Mouse (Mus musculus): ENCODE results near the gene Rsf1. TPM values are rescaled to one million over a fixed set of nuclear protein-coding genes. Genes with fewer than 3 reads are reported as not detected.

Gene Rsf1
- polyA plus RNA-seq, 1 experiment from 2014 or later, result 29.2 TPM

DNA sequence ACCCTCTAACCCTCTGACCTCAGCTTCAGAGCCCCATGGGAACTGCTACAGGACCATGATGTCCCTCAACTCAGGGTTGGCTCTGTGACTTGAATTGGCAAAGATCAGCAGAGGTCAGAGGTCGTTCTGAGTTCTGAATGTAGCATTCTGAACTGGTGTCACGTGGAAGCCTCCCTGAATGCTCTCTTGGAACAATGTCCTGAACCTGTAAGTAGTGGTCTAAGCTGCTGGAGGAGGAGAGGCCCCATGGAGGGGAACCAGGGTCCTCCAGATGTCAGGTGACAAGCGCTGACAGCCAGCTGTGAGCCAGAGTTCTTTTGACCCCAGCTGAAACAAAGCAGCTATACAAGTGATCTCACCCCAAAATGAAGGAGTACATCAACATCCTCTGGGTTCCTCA lies 150.7 kb downstream of the Rsf1 start:
- Histone ChIP-seq H3K4me1 (peaks cover 10% of the 10 kb centered on the region), H3K27me3 (replicated peaks) (no peaks in the 10 kb centered on the region), H3K4me3 (no peak overlapping the region), H3K4me2 (replicated peaks) (no peak overlapping the region), H3K9ac (no peak overlapping the region), H3K27ac (no peak overlapping the region), H3K9me3 (no peaks in the 10 kb centered on the region), H3K36me3 (peaks cover 6% of the 10 kb centered on the region; the same call in 1 of the 2 replicates)
- ATAC-seq (ENCODE audit: low FRiP score, low read depth), result no peak
- 60% methylated on average over 3 of the region's 3 CpGs for WGBS

DNA sequence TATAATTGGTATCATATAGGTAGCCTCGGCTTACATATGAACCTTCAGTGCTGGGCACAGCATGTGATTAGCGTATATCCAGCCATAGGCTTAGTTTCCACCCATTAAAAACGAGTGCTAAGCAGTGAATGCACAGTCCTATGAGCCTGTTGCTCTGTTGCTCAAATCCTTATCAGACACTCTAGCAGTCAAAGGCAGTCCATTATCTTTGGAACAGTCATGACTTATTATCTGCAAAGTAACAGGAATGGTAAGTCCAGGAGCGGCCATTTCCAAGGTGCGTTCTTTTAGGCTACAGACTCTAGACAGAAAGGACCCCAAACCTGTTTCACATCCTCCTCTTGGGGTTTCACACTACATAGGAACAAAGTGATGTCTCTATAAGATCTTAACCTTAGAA lies 153.9 kb downstream of the Rsf1 start:
- Histone ChIP-seq H3K4me1 (peaks cover 23% of the 10 kb centered on the region), H3K9ac (no peak overlapping the region), H3K36me3 (no peaks in the 10 kb centered on the region), H3K27ac (no peak overlapping the region), H3K9me3 (no peaks in the 10 kb centered on the region), H3K4me2 (replicated peaks) (no peak overlapping the region), H3K4me3 (no peak overlapping the region), H3K27me3 (replicated peaks) (no peaks in the 10 kb centered on the region)
- ATAC-seq (ENCODE audit: low FRiP score, low read depth), result no peak
- WGBS, result 90% methylated on average over 5 of the region's 5 CpGs

- no peaks in the 10 kb centered on the region for H3K27me3 ChIP-seq (replicated peaks)
- no peak overlapping the region for H3K4me2 ChIP-seq (replicated peaks)
- ATAC-seq (ENCODE audit: low FRiP score, low read depth), result no peak
- no peaks in the 10 kb centered on the region for H3K36me3 ChIP-seq
- no peak overlapping the region for H3K4me3 ChIP-seq
- no peak overlapping the region for H3K27ac ChIP-seq
- WGBS, result 87% methylated on average over 8 of the region's 8 CpGs
- no peak overlapping the region for H3K9ac ChIP-seq
- peaks cover 14% of the 10 kb centered on the region for H3K4me1 ChIP-seq
- H3K9me3 ChIP-seq, result no peaks in the 10 kb centered on the region
Observed at GRCm38 (mm10) chr7:97735021-97735420, 155.3 kb downstream of the Rsf1 start.

GRCm38 (mm10) chr7:97735886-97736420 lies 156.3 kb downstream of the Rsf1 start:
- Histone ChIP-seq H3K4me3 (no peak overlapping the region), H3K27ac (no peak overlapping the region), H3K9ac (no peak overlapping the region), H3K36me3 (no peaks in the 10 kb centered on the region), H3K4me2 (replicated peaks) (no peak overlapping the region), H3K27me3 (replicated peaks) (no peaks in the 10 kb centered on the region), H3K4me1 (peaks cover 15% of the 10 kb centered on the region), H3K9me3 (no peaks in the 10 kb centered on the region)
- no peak for ATAC-seq (ENCODE audit: low FRiP score, low read depth)
- WGBS, result 47% methylated on average over 4 of the region's 4 CpGs

- H3K4me2 ChIP-seq (replicated peaks), result peak overlapping the region; percentile 93
- H3K4me1 ChIP-seq, result peaks cover 17% of the 10 kb centered on the region
- peak overlapping the region; percentile 69 for H3K9ac ChIP-seq
- H3K4me3 ChIP-seq, result peak overlapping the region; percentile 64
- H3K36me3 ChIP-seq, result no peaks in the 10 kb centered on the region
- H3K27me3 ChIP-seq (replicated peaks), result no peaks in the 10 kb centered on the region
- H3K27ac ChIP-seq, result no peak overlapping the region
- 5% methylated on average over 12 of the region's 12 CpGs for WGBS
- H3K9me3 ChIP-seq, result no peaks in the 10 kb centered on the region
- peak; percentile 3; the same call in 1 of the 2 replicates for ATAC-seq (ENCODE audit: low FRiP score, low read depth)
Observed at GRCm38 (mm10) chr7:97737256-97737637, 157.6 kb downstream of the Rsf1 start.

GRCm38 (mm10) chr7:97737638-97738456 lies 158.2 kb downstream of the Rsf1 start, which contains the start of gene Aqp11:
TSS of gene Aqp11 (minus strand) at chr7:97738289.
- no peak within 1 kb of the TSS for H3K27ac ChIP-seq
- ATAC-seq (ENCODE audit: low FRiP score, low read depth), result peak; percentile 95
- under 1% methylated on average over 57 of the region's 64 CpGs for WGBS

DNA sequence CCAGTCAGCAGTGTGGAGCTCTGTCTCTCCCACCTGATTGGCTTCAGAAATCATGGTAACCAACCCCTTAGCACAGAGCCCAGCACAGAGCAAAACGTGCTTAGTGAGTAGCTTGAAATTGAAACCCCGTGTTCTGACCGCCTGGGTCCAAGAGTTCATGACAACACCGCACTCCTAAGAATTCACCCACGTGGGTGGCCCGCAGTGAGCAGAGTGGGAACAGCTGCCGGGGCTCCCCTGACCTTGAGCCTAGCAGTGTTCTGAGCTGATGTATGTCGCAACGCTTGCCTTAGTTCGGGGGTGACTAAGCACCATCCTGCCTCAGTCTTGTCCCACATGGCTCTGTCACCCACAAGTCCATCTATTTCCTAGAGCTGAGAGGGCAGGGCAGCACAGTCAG lies 161.3 kb downstream of the Rsf1 start:
- no peak for ATAC-seq (ENCODE audit: low FRiP score, low read depth)
- Histone ChIP-seq H3K4me1 (peaks cover 17% of the 10 kb centered on the region), H3K36me3 (no peaks in the 10 kb centered on the region), H3K4me2 (replicated peaks) (no peak overlapping the region), H3K27ac (no peak overlapping the region), H3K9me3 (no peaks in the 10 kb centered on the region), H3K9ac (no peak overlapping the region), H3K27me3 (replicated peaks) (no peaks in the 10 kb centered on the region), H3K4me3 (no peak overlapping the region)
- WGBS, result 60% methylated on average over 10 of the region's 10 CpGs

More at GRCm38 (mm10) chr7:97737638-97738456, 158.2 kb downstream of the Rsf1 start, which contains the start of gene Aqp11:
- Histone ChIP-seq H3K36me3 (no peaks in the 10 kb centered on the region), H3K4me2 (replicated peaks) (peak within 1 kb of the TSS; percentile 93), H3K9me3 (no peaks in the 10 kb centered on the region), H3K4me3 (peak within 1 kb of the TSS; percentile 64), H3K4me1 (peaks cover 17% of the 10 kb centered on the region), H3K9ac (peak within 1 kb of the TSS; percentile 69), H3K27me3 (replicated peaks) (no peaks in the 10 kb centered on the region)

DNA sequence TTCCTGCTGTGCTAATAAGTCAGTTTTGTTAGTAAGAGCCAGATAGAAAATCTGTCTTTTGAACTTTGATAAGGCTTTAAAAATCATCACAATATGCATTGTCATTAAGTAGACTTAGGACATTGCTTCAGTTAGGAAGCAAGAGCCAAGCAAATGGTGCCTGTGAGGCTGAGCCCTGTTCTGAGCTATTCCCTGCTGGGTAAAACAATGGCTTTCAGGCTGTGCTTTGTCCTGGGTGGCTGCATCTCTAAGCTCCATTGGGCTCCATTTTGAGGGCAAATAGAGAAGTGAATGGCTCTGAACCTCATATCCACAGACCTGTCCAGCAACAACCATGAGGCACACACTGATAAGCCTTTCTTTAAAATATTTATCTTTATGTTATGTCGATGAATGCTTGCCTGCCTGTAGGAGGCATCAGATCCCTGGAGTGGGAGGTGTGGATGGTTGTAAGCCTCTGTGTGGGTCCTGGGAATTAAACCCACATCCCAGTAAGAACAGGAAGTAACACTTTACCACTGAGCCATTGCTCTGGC lies 162.1 kb downstream of the Rsf1 start:
- 30% methylated on average over 1 of the region's 1 CpGs for WGBS
- Histone ChIP-seq H3K4me2 (replicated peaks) (no peak overlapping the region), H3K36me3 (no peaks in the 10 kb centered on the region), H3K4me3 (no peak overlapping the region), H3K27ac (no peak overlapping the region), H3K27me3 (replicated peaks) (no peaks in the 10 kb centered on the region), H3K9ac (no peak overlapping the region), H3K9me3 (no peaks in the 10 kb centered on the region), H3K4me1 (peaks cover 16% of the 10 kb centered on the region)
- no peak for ATAC-seq (ENCODE audit: low FRiP score, low read depth)

Other genes with a start within 250 kb of the Rsf1 start
- 4.4 and 4.9 TPM in 2 replicates for gene Usp35, start 247.9 kb upstream of the Rsf1 start, polyA plus RNA-seq (2016; fragmentation: Nextera tagmentation; extraction: Ambion mirVana)
- 6.8 and 7.0 TPM in 2 replicates for gene Kctd21, start 247.6 kb upstream of the Rsf1 start, polyA plus RNA-seq (2016; fragmentation: Nextera tagmentation; extraction: Ambion mirVana)
- gene Alg8, start 208.3 kb upstream of the Rsf1 start, polyA plus RNA-seq (2016; fragmentation: Nextera tagmentation; extraction: Ambion mirVana), result 25.1 and 27.1 TPM in 2 replicates
- gene Ndufc2, start 179.9 kb upstream of the Rsf1 start, polyA plus RNA-seq (2016; fragmentation: Nextera tagmentation; extraction: Ambion mirVana), result 399 and 400 TPM in 2 replicates
- gene Thrsp, start 162.2 kb upstream of the Rsf1 start, polyA plus RNA-seq (2016; fragmentation: Nextera tagmentation; extraction: Ambion mirVana), result 0.48 and 0.68 TPM in 2 replicates
- gene Kctd14, start 128.6 kb upstream of the Rsf1 start, polyA plus RNA-seq (2016; fragmentation: Nextera tagmentation; extraction: Ambion mirVana), result 2.0 TPM in 2 replicates
- gene Ints4, start 98.9 kb upstream of the Rsf1 start, polyA plus RNA-seq (2016; fragmentation: Nextera tagmentation; extraction: Ambion mirVana), result 56.9 and 57.6 TPM in 2 replicates
- 36.5 and 39.8 TPM in 2 replicates for gene Aamdc, start 392 bp upstream of the Rsf1 start, polyA plus RNA-seq (2016; fragmentation: Nextera tagmentation; extraction: Ambion mirVana)
- 215 and 225 TPM in 2 replicates for gene Clns1a, start 116.7 kb downstream of the Rsf1 start, polyA plus RNA-seq (2016; fragmentation: Nextera tagmentation; extraction: Ambion mirVana)
- gene Aqp11, start 158.4 kb downstream of the Rsf1 start, polyA plus RNA-seq (2016; fragmentation: Nextera tagmentation; extraction: Ambion mirVana), result 7.3 and 7.7 TPM in 2 replicates
- 97.7 and 105 TPM in 2 replicates for gene Pak1, start 208.7 kb downstream of the Rsf1 start, polyA plus RNA-seq (2016; fragmentation: Nextera tagmentation; extraction: Ambion mirVana)

Data from neural tube, embryonic 12.5 days (tissue).